Mouse (Mus musculus): ENCODE measurements at regions not wholly inside any gene's neighbourhood (a gene's known extent, or its start where the extent isn't known, plus 50 kb on each side); places are given as distances from the start of the nearest gene placed in this dataset.

GRCm38 (mm10) chr12:13053746-13054145 is 112.0 kb upstream of the Mycn start:
- TF ChIP-seq ZC3H11A (IDR thresholded peaks at IDR 0.05; ENCODE audit: borderline replicate concordance, low read depth, low read length) = no peak
- TF ChIP-seq ZNF384 (IDR thresholded peaks at IDR 0.05; ENCODE audit: low read depth, low read length) = no peak

All from ES-E14 (cell line).